Mouse (Mus musculus) lung, embryonic 16.5 days (tissue): ENCODE results near the gene Serpinb6c. TPM values are rescaled to one million over a fixed set of nuclear protein-coding genes. Genes with fewer than 3 reads are reported as not detected.
"Not testable (repeated sequence)": the region's sequence is repeated elsewhere in the genome, so short reads cannot be mapped to it uniquely, and the experiment has no call there.

Experiments used
- ATAC-seq: fragments of 200-750 bp; cut with Nextera tagmentation; 2 replicates; pipeline ENCODE4 v1.8.0; 2017; ENCODE audit warnings: low read depth, mild to moderate bottlenecking, moderate library complexity
- H3K27ac ChIP-seq: fragments of 300-500 bp; sonication (generic); 2 replicates; pipeline ENCODE4 v1.5.1; 2014; ENCODE audit warnings: mild to moderate bottlenecking, control low read depth, low read length
- H3K27me3 ChIP-seq: fragments of 300-500 bp; sonication (generic); 2 replicates; pipeline ENCODE4 v1.6.1; 2014; ENCODE audit warnings: low read depth, low read length, mixed read lengths; ENCODE audit not compliant: control insufficient read depth, insufficient read depth
- H3K36me3 ChIP-seq: fragments of 300-500 bp; sonication (generic); 2 replicates; pipeline ENCODE4 v1.6.1; 2014; ENCODE audit warnings: low read length; ENCODE audit not compliant: control insufficient read depth, insufficient read depth
- H3K4me1 ChIP-seq: fragments of 300-500 bp; sonication (generic); replicated peaks from 2 replicates; pipeline ENCODE4 v1.6.1; 2014; ENCODE audit warnings: low read length, mixed read lengths; ENCODE audit not compliant: control insufficient read depth, insufficient read depth
- H3K4me2 ChIP-seq: fragments of 300-500 bp; sonication (generic); 2 replicates; pipeline ENCODE4 v1.6.1; 2014; ENCODE audit warnings: low read depth, low read length, control low read depth
- H3K4me3 ChIP-seq: fragments of 300-500 bp; sonication (generic); 2 replicates; pipeline ENCODE4 v1.5.1; 2014; ENCODE audit warnings: mild to moderate bottlenecking, low read length, control low read depth
- H3K9ac ChIP-seq: fragments of 300-500 bp; sonication (generic); 2 replicates; pipeline ENCODE4 v1.6.1; 2014; ENCODE audit warnings: low read length, control low read depth
- H3K9me3 ChIP-seq: fragments of 300-500 bp; sonication (generic); 2 replicates; pipeline ENCODE4 v1.6.1; 2016; ENCODE audit warnings: low read length; ENCODE audit not compliant: control insufficient read depth
- WGBS: fragments of 180-500 bp; shearing (Covaris S2); extraction: QIAGEN DNeasy Blood & Tissue Kit; methylation state at CpG from one replicate; pipeline ENCODE4 v1.1.7; 2014; 5-methylcytosine and 5-hydroxymethylcytosine counted together
- polyA plus RNA-seq: library from polyadenylated mRNA; unstranded; fragments of >200 nt; fragmentation: Nextera tagmentation; extraction: Ambion mirVana; gene quantifications from 2 replicates; pipeline ENCODE4 v1.2.1, GENCODE M21; 2015

Gene Serpinb6c
- not detected in 2 replicates for polyA plus RNA-seq

DNA sequence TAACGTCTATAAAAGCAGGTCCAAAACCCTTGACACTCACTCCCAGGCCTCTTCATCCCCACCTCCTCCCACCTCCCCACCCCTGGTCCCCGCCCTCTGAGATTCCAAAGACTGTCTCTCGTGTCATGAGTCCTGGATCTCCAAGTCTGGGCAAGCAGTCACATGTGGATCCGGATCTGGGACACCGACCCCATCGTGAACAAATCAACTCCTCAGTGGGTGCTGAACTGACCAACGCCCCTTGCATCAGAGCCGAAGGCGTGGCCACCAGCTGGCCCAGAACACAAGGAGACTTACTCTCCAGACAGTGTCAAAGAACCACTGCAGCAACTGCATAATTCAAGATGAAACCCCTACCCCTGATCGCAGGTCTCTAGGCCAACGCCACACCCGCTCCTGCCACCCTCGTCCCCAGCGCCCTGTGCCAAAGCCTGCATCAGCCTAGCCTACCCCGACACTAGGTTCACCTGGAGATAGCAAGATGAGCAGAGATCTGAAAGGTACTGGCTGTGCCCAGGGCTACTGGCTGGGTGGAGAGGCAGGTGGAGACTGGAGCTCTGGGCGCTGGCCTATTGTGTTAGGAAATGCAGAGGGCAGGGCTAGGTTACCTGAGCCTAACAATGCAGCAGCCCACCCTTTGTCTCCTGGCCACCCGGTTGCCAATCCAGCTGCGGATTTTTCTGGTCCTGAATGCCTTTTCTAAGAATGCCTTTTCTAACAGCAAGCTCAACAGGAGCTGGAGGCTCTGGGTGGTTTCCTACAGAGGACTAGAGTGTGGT is at the start of gene Serpinb6c:
Gene Serpinb6c (minus strand): TSS at position 533 of the 779 bp plus-strand sequence.
- H3K27ac ChIP-seq, result no peak within 1 kb of the TSS
- H3K4me1 ChIP-seq, result no peaks in the 10 kb centered on the region
- no peak within 1 kb of the TSS for H3K4me2 ChIP-seq
- no peak for ATAC-seq
- no peaks in the 10 kb centered on the region for H3K27me3 ChIP-seq
- H3K9ac ChIP-seq, result no peak within 1 kb of the TSS
- no peaks in the 10 kb centered on the region for H3K36me3 ChIP-seq
- WGBS, result 70% methylated on average over 18 of the region's 18 CpGs
- no peaks in the 10 kb centered on the region for H3K9me3 ChIP-seq
- no peak within 1 kb of the TSS for H3K4me3 ChIP-seq

DNA sequence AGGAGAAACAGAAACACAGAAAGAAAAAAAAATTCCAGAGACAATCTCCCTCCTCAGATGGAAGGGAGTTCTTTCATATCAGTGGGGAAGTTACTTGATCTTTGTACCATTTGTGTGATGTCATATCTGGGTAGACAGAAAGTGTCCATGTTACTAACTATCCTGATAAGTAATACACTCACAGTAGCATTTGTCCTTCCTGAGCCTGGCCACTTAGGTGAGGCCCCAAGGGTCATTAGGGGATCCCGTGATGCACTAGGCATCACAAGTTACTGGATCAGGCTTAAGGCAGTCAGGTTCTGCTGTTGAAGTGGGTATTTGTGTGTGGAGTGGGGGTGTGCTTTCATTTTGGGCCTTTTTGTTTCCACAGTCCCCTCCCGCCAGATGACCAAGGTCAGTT is 47.4 kb upstream of the Serpinb6c start:
- ATAC-seq, result no peak
- Histone ChIP-seq H3K27ac (no peak overlapping the region), H3K4me1 (no peaks in the 10 kb centered on the region), H3K36me3 (no peaks in the 10 kb centered on the region), H3K4me2 (no peak overlapping the region), H3K4me3 (no peak overlapping the region), H3K27me3 (no peaks in the 10 kb centered on the region), H3K9me3 (no peaks in the 10 kb centered on the region), H3K9ac (no peak overlapping the region)
- 85% methylated on average over 2 of the region's 2 CpGs for WGBS

DNA sequence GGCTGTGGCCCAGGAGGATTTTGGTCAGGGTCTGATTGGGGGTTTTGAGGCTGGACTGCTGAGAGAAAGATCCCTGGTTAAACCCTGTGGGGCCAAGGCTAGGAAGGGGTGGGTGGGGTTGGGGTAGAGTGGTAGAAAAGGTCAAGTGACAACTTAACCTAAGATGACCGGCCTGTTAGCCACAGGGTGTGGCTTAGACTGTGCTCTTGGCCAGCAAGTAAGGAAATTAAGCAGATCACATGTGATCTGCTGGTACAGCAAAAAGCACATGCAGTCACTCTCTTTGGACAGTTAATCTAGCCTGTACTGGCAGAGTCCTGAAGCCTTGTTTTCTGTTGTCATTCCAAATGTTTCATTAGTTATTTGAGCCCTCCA is 46.6 kb upstream of the Serpinb6c start:
- no peak overlapping the region for H3K4me2 ChIP-seq
- no peaks in the 10 kb centered on the region for H3K36me3 ChIP-seq
- H3K4me1 ChIP-seq, result no peaks in the 10 kb centered on the region
- no peak for ATAC-seq
- no peak overlapping the region for H3K27ac ChIP-seq
- H3K4me3 ChIP-seq, result no peak overlapping the region
- H3K9me3 ChIP-seq, result no peaks in the 10 kb centered on the region
- no peak overlapping the region for H3K9ac ChIP-seq
- 38% methylated on average over 1 of the region's 1 CpGs for WGBS
- H3K27me3 ChIP-seq, result no peaks in the 10 kb centered on the region

DNA sequence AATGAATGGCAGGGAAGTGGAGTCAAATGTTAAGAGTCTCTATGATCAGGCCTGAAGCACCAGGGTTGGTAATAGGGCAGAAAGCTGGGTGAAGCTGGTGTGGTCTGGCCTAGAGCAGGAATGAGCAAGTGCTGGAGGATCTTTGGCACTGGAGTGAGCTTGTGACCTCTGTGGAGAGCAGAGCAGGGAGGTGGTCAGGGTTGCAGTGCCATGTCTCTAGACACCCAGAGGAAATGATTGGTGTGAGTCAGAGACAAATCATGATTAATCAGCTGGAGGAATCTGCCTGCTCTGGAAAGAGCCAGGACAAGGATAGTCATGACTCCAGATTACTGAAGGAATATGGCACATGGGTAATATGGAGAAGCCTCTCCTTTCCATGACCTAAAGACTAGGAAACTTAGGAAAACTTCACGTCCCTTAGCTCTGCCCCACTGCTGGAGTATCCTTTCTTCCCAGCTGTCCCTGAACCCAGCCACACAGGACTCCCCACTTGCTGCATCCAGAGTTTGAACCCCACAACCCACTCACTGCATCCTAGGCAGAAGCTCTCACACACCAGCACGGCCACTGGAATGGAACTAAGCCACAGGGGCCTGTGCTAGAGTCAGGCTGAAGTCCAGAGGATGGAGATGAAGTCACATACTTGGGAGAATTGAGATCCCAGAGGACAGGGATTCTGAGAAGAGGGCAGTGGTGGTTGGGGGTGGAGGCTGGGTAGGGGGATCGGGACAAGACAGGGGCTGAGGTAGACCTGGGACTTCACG is 46.0 kb upstream of the Serpinb6c start:
- Histone ChIP-seq H3K36me3 (no peaks in the 10 kb centered on the region), H3K9ac (no peak overlapping the region), H3K27me3 (no peaks in the 10 kb centered on the region), H3K4me2 (no peak overlapping the region), H3K27ac (no peak overlapping the region), H3K4me3 (no peak overlapping the region), H3K4me1 (no peaks in the 10 kb centered on the region), H3K9me3 (no peaks in the 10 kb centered on the region)
- 79% methylated on average over 4 of the region's 4 CpGs for WGBS
- no peak for ATAC-seq

GRCm38 (mm10) chr13:33942212-33942779 is 36.8 kb upstream of the Serpinb6c start:
- ATAC-seq, result no peak

GRCm38 (mm10) chr13:33941288-33941808 is 35.8 kb upstream of the Serpinb6c start:
- H3K9me3 ChIP-seq, result no peaks in the 10 kb centered on the region
- no peaks in the 10 kb centered on the region for H3K27me3 ChIP-seq
- H3K9ac ChIP-seq, result no peak overlapping the region
- no peaks in the 10 kb centered on the region for H3K36me3 ChIP-seq
- 79% methylated on average over 5 of the region's 5 CpGs for WGBS
- H3K4me1 ChIP-seq, result peaks cover 5% of the 10 kb centered on the region; the same call in 1 of the 2 replicates
- H3K27ac ChIP-seq, result no peak overlapping the region
- no peak for ATAC-seq
- no peak overlapping the region for H3K4me2 ChIP-seq
- H3K4me3 ChIP-seq, result no peak overlapping the region

More at GRCm38 (mm10) chr13:33942212-33942779, 36.8 kb upstream of the Serpinb6c start:
- no peaks in the 10 kb centered on the region for H3K9me3 ChIP-seq
- H3K9ac ChIP-seq, result no peak overlapping the region
- WGBS, result 38% methylated on average over 4 of the region's 4 CpGs
- no peak overlapping the region for H3K27ac ChIP-seq
- H3K4me2 ChIP-seq, result no peak overlapping the region
- no peaks in the 10 kb centered on the region for H3K27me3 ChIP-seq
- no peak overlapping the region for H3K4me3 ChIP-seq
- H3K36me3 ChIP-seq, result no peaks in the 10 kb centered on the region
- no peaks in the 10 kb centered on the region for H3K4me1 ChIP-seq

DNA sequence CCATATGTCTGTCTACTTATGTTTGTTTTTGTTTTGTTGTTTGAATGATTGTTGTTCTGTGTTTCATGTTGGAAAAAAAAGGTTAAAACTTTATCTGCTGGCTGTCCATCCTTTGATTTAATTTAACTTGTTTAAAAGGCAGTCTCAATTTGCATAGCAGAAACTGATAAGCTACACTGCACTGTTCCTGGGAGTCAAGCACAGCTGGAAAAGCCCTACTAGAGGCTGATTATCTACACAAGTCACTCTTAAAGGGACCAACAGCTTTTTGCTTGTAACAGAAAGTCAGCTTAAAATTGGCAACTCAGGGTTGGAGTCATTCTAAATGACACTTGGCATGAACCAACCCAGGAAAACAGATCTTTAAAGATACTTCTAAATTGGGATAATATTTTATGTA is 32.1 kb upstream of the Serpinb6c start:
- H3K4me3 ChIP-seq, result not testable (repeated sequence)

GRCm38 (mm10) chr13:33937151-33937550 is 31.6 kb upstream of the Serpinb6c start:
- Histone ChIP-seq H3K4me2 (no peak overlapping the region), H3K9ac (no peak overlapping the region), H3K9me3 (no peaks in the 10 kb centered on the region), H3K36me3 (no peaks in the 10 kb centered on the region), H3K4me1 (peaks cover 12% of the 10 kb centered on the region; the same call in 1 of the 2 replicates), H3K27ac (no peak overlapping the region), H3K27me3 (no peaks in the 10 kb centered on the region), H3K4me3 (no peak overlapping the region)
- no peak for ATAC-seq
- 40% methylated on average over 5 of the region's 5 CpGs for WGBS

More for the DNA sequence above, 32.1 kb upstream of the Serpinb6c start:
- not testable (repeated sequence) for H3K9ac ChIP-seq, H3K4me2 ChIP-seq, H3K27me3 ChIP-seq, H3K36me3 ChIP-seq, ATAC-seq, H3K9me3 ChIP-seq, H3K27ac ChIP-seq
- peaks cover 12% of the 10 kb centered on the region; the same call in 1 of the 2 replicates for H3K4me1 ChIP-seq
